Mouse (Mus musculus) spleen, adult 2 months (tissue): ENCODE data around the gene Tirap.

Experiments used
- CTCF ChIP-seq: fragments of 200-500 bp; IDR thresholded peaks from 2 replicates; pipeline ENCODE4 v1.5.1; 2011; ENCODE audit warnings: mild to moderate bottlenecking, inconsistent platforms; ENCODE audit not compliant: insufficient read depth, insufficient read length, insufficient replicate concordance; ENCODE audit errors: extremely low read depth
- POLR2A ChIP-seq: fragments of 200-500 bp; IDR thresholded peaks from 2 replicates; pipeline ENCODE4 v1.6.1; 2011; ENCODE audit warnings: low read depth, low read length, inconsistent platforms

DNA sequence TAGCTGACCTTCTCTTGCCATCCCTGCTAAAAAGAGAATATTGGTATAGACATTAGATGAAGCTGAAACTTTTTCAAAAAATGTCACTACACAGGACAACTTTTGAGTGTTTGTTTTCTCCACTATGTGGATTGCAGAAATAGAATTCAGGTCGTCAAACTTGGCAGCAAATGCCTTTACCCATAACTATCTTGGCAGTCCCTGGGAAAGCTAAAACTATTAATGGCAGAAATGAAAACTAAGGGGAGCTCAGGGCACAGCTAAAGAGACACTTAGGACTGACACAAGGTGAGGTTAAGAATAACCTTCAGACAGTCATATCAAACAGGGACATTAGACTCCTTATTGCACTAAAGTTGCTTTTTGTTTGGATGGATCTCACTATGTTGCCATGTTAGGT is 17.9 kb upstream of the Tirap start:
- TF ChIP-seq POLR2A (no peak), CTCF (no peak)
